Mouse (Mus musculus): ENCODE results near the gene Naa15.
"Not testable (repeated sequence)": the region's sequence is repeated elsewhere in the genome, so short reads cannot be mapped to it uniquely, and the experiment has no call there.

Naa15 gene

DNA sequence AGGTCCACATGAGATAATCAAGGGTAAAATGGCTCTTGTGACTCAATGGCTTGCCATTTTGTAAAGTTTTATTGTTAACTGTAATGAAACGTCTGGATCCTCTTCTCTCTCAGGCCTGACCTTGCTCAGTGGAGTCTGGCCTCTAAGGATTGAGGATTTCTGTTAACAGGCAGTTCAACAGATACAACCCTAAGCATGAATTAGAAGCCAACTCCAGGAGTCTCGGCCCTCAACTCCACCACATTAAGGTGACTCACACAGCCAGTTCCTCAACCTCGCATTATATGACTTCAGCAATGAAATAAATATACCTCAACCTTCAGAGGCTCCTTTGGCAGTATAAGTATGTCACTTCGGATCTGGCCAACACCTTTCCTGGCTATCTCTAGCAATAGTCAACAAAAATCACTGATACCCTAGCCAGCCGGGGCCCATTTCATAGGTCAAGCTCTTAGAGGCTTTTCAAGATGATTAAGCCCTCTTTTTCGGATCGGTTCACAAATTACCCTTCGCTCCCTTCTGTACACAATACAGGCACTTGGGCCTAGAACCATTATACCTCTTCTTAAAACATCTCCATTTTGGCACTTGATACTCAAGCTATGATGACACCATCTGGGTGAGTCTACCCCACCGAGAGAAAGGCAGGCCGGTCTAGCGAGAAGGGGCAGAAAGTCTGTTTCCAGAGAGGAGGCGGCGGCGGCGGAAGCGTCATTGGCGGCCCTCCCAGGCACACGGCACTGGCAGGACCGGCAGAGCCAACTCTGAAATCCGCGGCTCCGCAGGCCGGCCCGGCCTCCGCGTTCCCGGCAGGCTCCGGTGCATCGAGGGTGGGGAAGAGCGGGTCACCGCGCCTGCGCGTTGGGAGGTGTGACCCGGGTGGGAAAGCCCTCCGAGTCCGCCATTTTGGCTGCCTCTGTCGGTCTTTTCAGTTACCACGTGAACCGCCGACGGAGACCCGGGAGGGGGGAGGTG, at the start of gene Naa15:
Gene Naa15 (plus strand): TSS at position 51 of the 975 bp plus-strand sequence.
- DNase-seq (ENCODE audit: low read depth, low spot score): peak; percentile 82

DNA sequence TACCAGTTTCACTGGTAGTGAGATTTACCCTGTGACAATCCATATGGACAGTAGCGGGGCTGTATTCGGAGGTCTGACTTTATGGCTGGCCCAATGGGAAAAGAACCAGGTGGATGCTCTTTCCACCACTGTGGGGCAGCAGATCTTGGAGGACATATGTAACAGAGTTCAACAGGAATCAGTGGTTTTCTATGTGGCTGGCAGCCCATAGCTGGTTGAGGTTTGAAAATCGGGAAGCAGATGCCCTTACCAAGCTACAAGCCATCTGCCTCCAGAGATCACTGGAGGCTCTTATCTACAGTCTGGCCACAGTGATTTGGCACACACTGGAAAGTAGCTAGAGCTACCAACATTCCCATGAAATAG, 49.4 kb upstream of the Naa15 start:
- DNase-seq (ENCODE audit: low read depth, low spot score): no peak

DNA sequence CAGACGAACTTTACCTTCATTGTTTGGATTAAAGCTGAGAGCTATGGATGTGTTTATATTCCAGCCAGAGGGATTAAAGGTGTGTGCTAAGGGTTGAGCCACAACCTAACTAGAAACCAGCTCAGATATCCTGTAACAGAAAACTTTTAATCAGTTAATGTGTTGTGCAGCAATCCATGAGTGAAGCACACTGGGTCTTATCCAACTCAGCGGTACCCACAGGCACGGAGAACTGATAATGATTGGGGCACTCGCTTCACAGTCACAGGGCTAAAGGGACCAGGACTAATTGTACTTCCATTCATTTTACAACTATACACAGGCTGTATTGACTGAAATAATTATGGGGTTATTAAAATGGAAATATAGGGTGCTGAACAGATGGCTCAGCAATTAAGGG, 48.0 kb upstream of the Naa15 start:
- no peak for DNase-seq (ENCODE audit: low read depth, low spot score)

- no peak for DNase-seq (ENCODE audit: low read depth, low spot score)
Measured at GRCm38 (mm10) chr3:51368011-51368410, 46.9 kb upstream of the Naa15 start.

DNA sequence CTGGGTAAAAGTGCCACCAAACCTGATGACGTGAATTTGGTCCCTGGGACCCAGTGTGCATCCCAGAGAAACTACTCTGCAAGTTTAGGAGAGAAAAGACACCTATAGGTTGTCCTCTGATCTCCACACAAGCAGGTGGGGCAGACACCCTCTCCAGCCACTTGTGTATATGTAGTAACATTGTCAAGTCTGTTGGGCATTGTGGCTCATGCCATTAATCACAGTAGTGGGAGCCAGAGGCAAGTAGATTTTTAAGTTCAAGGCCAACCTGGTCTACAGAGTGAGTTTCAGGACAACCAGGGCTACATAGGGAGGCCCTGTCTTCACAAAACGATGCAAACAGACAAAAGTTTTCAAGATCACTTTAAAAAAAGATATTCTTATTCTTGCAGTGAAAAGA, 43.1 kb upstream of the Naa15 start:
- no peak for DNase-seq (ENCODE audit: low read depth, low spot score)

- no peak for DNase-seq (ENCODE audit: low read depth, low spot score)
Measured at GRCm38 (mm10) chr3:51372883-51373282, 42.1 kb upstream of the Naa15 start.

GRCm38 (mm10) chr3:51373544-51373943, 41.4 kb upstream of the Naa15 start:
- DNase-seq (ENCODE audit: low read depth, low spot score): no peak

GRCm38 (mm10) chr3:51375307-51376265, 39.4 kb upstream of the Naa15 start:
- no peak for DNase-seq (ENCODE audit: low read depth, low spot score)

DNA sequence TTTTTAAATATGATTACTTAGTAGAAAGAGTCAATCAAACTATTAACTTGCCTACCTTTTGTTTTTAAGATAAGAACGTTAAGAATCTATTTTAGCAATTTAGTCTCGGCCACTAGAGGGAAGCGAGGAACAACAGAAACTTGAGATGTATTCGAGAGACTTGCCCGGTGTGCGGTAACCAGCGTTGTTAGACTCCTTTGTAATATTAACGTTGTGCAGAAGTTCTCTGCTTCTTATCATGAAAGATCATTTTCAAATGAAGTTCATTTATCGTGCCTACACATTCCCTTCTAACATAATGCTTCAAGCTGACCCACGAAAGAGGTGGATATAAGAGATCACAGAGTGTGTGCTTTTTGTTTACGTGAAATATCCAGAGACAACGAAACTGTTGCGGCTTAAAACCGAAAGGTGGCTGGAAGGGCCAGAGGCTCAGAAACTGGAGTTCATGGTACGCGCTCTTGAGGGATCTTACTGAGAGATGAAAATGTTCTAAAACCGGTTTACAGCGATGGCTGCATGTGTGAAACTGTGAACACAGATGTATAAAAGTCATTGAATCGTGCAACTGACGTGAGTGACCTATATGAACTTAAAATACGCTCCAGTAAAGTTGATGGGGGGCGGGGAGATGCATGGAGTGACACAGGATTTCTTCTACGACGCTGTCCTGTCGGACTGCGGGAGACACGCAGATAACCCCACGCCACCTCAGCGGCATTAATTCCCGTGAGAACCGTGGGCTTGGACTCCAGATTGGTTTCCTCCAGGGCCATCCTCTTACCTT, 36.9 kb upstream of the Naa15 start:
- DNase-seq (ENCODE audit: low read depth, low spot score): no peak

- no peak for DNase-seq (ENCODE audit: low read depth, low spot score)
Measured at GRCm38 (mm10) chr3:51378665-51378946, 36.3 kb upstream of the Naa15 start.

- no peak for DNase-seq (ENCODE audit: low read depth, low spot score)
Measured at GRCm38 (mm10) chr3:51379786-51380659, 34.9 kb upstream of the Naa15 start.

DNA sequence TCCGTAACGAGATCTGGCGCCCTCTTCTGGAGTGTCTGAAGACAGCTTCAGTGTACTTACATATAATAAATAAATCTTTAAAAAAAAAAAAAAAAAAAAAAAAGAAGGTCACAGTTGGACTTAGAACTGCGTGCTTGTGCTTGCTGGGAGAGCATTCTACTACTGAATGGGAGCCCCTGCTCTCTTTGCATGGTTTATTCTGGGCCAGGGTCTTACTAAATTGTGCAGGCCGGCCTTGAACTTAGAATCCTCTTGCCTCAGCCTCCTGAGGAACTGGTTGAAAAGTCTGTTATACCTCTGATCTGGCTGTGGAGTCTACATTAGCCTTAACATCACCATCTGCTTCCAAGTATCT, 34.3 kb upstream of the Naa15 start:
- no peak for DNase-seq (ENCODE audit: low read depth, low spot score)

- DNase-seq (ENCODE audit: low read depth, low spot score): no peak
Measured at GRCm38 (mm10) chr3:51383409-51383808, 31.5 kb upstream of the Naa15 start.

GRCm38 (mm10) chr3:51386441-51387133, 28.4 kb upstream of the Naa15 start:
- DNase-seq (ENCODE audit: low read depth, low spot score): no peak

DNA sequence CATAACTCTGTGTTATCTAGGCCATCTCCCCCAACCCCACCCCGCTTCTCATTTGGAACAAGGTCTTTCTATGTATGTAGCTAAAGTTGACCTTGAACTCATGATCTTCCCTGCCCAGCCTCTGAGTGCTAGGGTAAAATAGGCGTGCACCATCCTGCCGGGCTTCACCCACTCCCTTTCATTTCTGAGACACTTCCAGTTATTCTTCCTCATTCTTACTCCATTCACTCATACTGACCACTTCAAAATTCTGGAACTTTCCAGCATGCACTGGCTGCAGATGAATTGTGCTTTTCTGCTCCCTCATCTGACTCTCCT, 27.9 kb upstream of the Naa15 start:
- DNase-seq (ENCODE audit: low read depth, low spot score): no peak

DNA sequence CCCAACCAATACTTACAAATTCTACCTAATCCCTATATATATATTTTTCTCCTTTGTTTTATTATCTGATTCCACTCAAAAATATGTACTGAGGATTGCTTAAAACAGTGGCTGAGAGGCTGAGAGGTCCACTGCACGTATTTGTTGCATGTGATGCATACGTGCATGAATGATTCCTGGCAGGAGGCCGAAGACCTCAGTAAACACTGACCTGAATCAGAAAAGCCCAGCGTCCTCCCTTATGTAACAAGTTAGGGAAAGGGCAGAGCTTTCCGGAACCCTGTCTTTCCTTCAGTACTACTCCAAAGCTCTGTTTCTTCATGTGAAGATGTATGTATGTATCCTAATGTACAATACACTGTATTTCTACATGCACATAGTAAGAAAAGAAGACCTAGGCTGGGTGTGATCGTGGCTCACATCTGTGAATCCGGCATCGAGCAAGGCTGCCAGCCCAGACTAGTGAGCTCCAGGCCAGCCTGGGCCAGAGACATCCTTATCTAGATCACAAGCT, 27.0 kb upstream of the Naa15 start:
- DNase-seq (ENCODE audit: low read depth, low spot score): no peak

DNA sequence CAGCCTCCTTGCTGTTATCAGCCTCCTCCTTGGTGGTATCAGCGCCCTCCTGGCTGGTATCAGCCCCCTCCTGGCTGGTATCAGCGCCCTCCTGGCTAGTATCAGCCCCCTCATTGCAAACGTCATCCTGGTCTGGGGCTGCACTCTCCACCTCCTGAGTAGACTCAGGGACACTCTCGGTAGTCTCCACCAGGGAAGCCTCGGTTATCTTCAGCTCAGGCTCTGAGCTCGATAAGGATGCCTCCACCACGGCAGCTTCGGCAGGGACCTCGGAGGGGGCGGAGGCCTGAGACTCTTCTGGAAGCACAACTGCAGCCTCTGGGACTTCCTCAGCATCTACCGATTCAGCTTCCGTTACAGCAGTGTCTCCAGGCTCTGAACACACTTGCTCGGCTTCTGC, 26.0 kb upstream of the Naa15 start:
- DNase-seq (ENCODE audit: low read depth, low spot score): no peak

GRCm38 (mm10) chr3:51391095-51391494, 23.9 kb upstream of the Naa15 start:
- no peak for DNase-seq (ENCODE audit: low read depth, low spot score)

DNA sequence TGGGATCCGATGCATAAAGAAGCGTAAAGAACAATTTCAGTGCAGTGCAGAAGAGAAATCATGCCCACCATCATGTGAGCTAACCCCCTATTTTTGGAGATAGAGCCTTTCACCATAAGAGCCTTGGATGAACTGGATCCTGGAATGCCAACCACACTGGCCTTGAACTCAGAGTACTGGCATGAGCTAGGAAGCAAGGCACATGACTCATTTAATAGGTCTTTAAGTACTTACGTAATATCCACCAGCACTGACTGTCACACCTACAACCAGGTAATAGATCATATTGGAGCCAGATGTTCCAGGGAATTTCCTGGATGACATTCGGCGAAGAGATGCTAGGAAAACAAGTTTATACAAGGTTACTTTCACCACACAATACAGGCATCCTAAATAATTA, 23.4 kb upstream of the Naa15 start:
- no peak for DNase-seq (ENCODE audit: low read depth, low spot score)

GRCm38 (mm10) chr3:51393018-51393417, 21.9 kb upstream of the Naa15 start:
- not testable (repeated sequence) for DNase-seq (ENCODE audit: low read depth, low spot score)
